Mouse (Mus musculus): Measurements from ENCODE around the gene Slc35a2. TPM values are rescaled to one million over a fixed set of nuclear protein-coding genes. Genes with fewer than 3 reads are reported as not detected.

Slc35a2 gene
- total and polyA plus RNA-seq, 3 experiments = 21.2 to 30.6 (median 26.4) TPM

DNA sequence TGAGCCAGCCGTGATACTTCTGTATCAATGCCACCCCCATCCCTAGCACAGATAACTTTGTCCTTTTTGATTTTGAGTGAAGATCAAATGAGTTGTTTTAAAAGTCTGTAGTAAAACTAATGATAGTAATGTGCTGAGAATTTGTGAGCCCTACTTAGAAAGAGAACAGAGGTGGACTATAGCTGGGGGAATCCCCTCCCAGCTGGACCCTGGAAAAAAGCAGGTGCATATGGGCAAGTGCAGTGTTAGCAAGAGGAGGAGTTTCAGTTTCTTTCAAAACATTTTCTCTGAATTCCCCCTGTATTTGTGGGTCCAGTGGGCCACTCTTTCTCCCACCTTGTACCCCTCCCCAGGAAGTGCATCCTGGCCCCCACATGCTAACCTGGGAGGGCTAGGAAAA, 20.6 kb upstream of the Slc35a2 start (continued):
- TF ChIP-seq EP300 (IDR thresholded peaks at IDR 0.05; ENCODE audit: low read length) = peak; percentile 88
- TF ChIP-seq MYC (IDR thresholded peaks at IDR 0.05; ENCODE audit: low read depth, low read length) = no peak
- TF ChIP-seq CHD2 (IDR thresholded peaks at IDR 0.05; ENCODE audit: low read length) = no peak
- TF ChIP-seq RAD21 (IDR thresholded peaks at IDR 0.05; ENCODE audit: low read depth, low read length) = no peak
- TF ChIP-seq BHLHE40 (IDR thresholded peaks at IDR 0.05; ENCODE audit: low read depth, low read length) = peak; percentile 56; the same call in 1 of the 2 replicates
- TF ChIP-seq ZKSCAN1 (IDR thresholded peaks at IDR 0.05; ENCODE audit: borderline replicate concordance, low read depth, low read length) = no peak
- no peak for TF ChIP-seq JUND (conservative IDR thresholded peaks at IDR 0.05; ENCODE audit: low read depth, low read length)
- no peak for TF ChIP-seq ZC3H11A (IDR thresholded peaks at IDR 0.05; ENCODE audit: low read depth, low read length)
- no peak for TF ChIP-seq KAT2A (IDR thresholded peaks at IDR 0.05; ENCODE audit: insufficient replicate concordance, low read length)
- peak; percentile 52 for TF ChIP-seq ETS1 (conservative IDR thresholded peaks at IDR 0.05; ENCODE audit: low read depth, low read length)
- no peak for TF ChIP-seq NRF1 (IDR thresholded peaks at IDR 0.05; ENCODE audit: low read depth, low read length)
- no peak for TF ChIP-seq SIN3A (IDR thresholded peaks at IDR 0.05; ENCODE audit: low read length)
- TF ChIP-seq MAZ (IDR thresholded peaks at IDR 0.05; ENCODE audit: low read depth, low read length) = peak; percentile 51; the same call in 1 of the 2 replicates
- no peak for TF ChIP-seq CHD1 (IDR thresholded peaks at IDR 0.05; ENCODE audit: low read depth, low read length)
- no peak for TF ChIP-seq POLR2AphosphoS2 (IDR thresholded peaks at IDR 0.05; ENCODE audit: low read depth, low read length)

- Histone ChIP-seq H3K79me2 (replicated peaks; ENCODE audit: control insufficient read depth, extremely low read depth, insufficient read depth, poor library complexity, severe bottlenecking) (peaks cover 28% of the 10 kb centered on the region), H3K27me3 (replicated peaks) (no peaks in the 10 kb centered on the region), H3K9me3 (replicated peaks; ENCODE audit: low read length) (no peaks in the 10 kb centered on the region), H3K36me3 (replicated peaks in 1 of 2; ENCODE audit: control insufficient read depth in 1 of 2, insufficient read depth in 1 of 2, low read length in 1 of 2) (peaks cover 6 to 13% of the 10 kb centered on the region in 2 experiments), H3K4me1 (ENCODE audit: control insufficient read depth in 1 of 2, insufficient read depth in 2 of 2) (peaks cover 15 to 72% of the 10 kb centered on the region in 2 experiments), H3K4me3 (replicated peaks in 1 of 3; ENCODE audit: low read depth in 2 of 3, low read length in 2 of 3, poor library complexity in 1 of 3) (no peak overlapping the region), H3K9ac (ENCODE audit: insufficient read depth, low read depth) (peak overlapping the region; percentile 45; the same call in 1 of the 2 replicates), H3K4me2 (ENCODE audit: insufficient read depth, low read depth, poor library complexity, severe bottlenecking) (peak overlapping the region; percentile 80; the same call in 1 of the 2 replicates), H3K27ac (ENCODE audit: insufficient read depth, low read depth) (peak overlapping the region; percentile 98)
- dilution Hi-C loops (cut with MboI; ENCODE audit: extremely low pct_ligation_motif_present, extremely low pct_unique_long_range_greater_than_20kb, low sequenced_read_pairs) = no loop called here
- TF ChIP-seq TCF12 (IDR thresholded peaks at IDR 0.05; ENCODE audit: low read depth, low read length) = no peak
- TF ChIP-seq CTCF (conservative IDR thresholded peaks at IDR 0.05 in 1 of 2, IDR thresholded peaks at IDR 0.05 in 1 of 2; ENCODE audit: low read depth in 2 of 2, low read length in 2 of 2) = no peak
- TF ChIP-seq ZNF384 (IDR thresholded peaks at IDR 0.05; ENCODE audit: low read depth, low read length) = no peak
- no peak for TF ChIP-seq CHD2 (IDR thresholded peaks at IDR 0.05; ENCODE audit: low read length)
- TF ChIP-seq MAFK (IDR thresholded peaks at IDR 0.05; ENCODE audit: insufficient replicate concordance, low read length) = no peak
- no peak for TF ChIP-seq POLR2AphosphoS2 (IDR thresholded peaks at IDR 0.05; ENCODE audit: low read depth, low read length)
- TF ChIP-seq RCOR1 (conservative IDR thresholded peaks at IDR 0.05; ENCODE audit: low read depth, low read length) = no peak
- TF ChIP-seq BHLHE40 (IDR thresholded peaks at IDR 0.05; ENCODE audit: low read depth, low read length) = no peak
- TF ChIP-seq KAT2A (IDR thresholded peaks at IDR 0.05; ENCODE audit: insufficient replicate concordance, low read length) = no peak
- TF ChIP-seq MXI1 (IDR thresholded peaks at IDR 0.05; ENCODE audit: low read depth, low read length) = no peak
- no peak for TF ChIP-seq ZC3H11A (IDR thresholded peaks at IDR 0.05; ENCODE audit: low read depth, low read length)
- no peak for TF ChIP-seq JUN (IDR thresholded peaks at IDR 0.05; ENCODE audit: insufficient read depth, low read depth, low read length)
- TF ChIP-seq MEF2A (IDR thresholded peaks at IDR 0.05; ENCODE audit: borderline replicate concordance, low read depth, low read length) = no peak
- in situ Hi-C loops (cut with MboI; ENCODE audit: low pct_ligation_motif_present, low pct_unique_long_range_greater_than_20kb, low sequenced_read_pairs) = no loop called here
- DNase-seq (ENCODE audit: extremely low read depth) = no peak
Measured at GRCm38 (mm10) chrX:7864551-7864950, 19.3 kb upstream of the Slc35a2 start.
